Mouse (Mus musculus) B cell, adult (primary cell): Measurements from ENCODE around the gene Vrk3. TPM values are rescaled to one million over a fixed set of nuclear protein-coding genes. Genes with fewer than 3 reads are reported as not detected.

Source experiments
- total RNA-seq: library from RNA; stranded (reverse); gene quantifications from 4 replicates; pipeline ENCODE4 v1.2.4, GENCODE M21; 2023; ENCODE audit not compliant: inconsistent age

The Vrk3 gene
- total RNA-seq = 66.6 to 84.4 TPM (median 73.7 TPM) in 4 replicates

GRCm38 (mm10) chr7:44748101-44749044, at the start of gene Vrk3:
Vrk3 (plus strand) TSS chr7:44748413.

GRCm38 (mm10) chr7:44708574-44708973, 39.6 kb upstream of the Vrk3 start, which contains the start of gene Izumo2:
Izumo2 (plus strand) TSS chr7:44708742.

DNA sequence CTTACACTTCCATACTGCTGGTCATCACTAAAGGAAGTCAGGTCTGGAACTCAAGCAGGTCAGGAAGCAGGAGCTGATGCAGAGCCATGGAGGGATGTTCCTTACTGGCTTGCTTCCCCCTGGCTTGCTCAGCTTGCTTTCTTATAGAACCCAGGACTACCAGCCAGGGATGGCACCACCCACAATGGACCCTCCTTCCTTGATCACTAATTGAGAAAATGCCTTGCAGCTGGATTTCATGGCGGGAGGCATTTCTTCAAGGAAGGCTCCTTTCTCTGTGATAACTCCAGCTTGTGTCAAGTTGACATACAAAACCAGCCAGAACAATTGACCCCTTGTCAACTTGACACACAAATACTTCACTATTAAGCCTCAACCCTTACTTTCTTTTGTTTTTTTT, 2.7 kb downstream of the Vrk3 start, which contains the start of gene Zfp473:
TSS of gene Zfp473 (minus strand) at position 101 of the 400 bp plus-strand sequence.

DNA sequence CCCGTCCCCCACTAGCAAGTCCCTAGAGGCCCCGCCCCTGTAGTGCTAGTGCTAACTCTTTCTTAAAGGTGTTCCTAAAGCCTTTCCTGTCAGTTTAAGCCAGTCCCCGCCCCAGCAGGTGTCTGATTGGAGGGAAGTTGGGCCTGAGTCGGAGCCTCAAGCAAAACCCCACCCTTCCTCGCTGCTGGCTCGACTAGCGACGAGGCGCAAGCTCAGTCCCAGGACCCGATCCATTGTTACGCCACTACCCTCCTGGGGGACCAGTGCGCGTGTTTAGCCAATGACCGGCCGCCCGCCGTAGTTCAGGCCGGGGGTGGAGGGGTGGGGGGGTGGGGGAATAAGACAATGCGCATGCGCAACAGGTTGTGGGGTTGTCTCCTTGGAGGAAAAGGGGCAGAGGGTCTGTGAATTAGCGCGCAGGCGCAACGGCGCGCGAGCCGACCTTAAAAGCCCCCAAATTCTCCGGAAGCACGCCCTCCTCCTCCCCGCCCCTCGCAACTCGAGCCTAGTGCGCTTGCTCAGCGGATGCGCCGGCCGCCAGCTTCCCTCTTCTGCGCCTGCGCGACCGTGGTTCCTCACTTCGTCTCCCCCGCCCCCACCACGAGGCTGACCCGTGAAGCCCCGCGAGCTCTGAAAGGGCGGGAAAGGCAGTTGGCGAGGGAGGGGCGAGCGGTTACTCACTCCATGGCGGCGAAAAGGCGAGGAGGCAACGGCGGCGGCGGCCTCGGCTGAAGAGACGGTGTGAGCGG, 67.7 kb downstream of the Vrk3 start, which contains the start of the genes Nup62 and Il4i1:
TSS of gene Nup62 (plus strand) at position 368 of the 749 bp plus-strand sequence.
TSS of gene Il4i1 (plus strand) at position 667 of the 749 bp plus-strand sequence.

DNA sequence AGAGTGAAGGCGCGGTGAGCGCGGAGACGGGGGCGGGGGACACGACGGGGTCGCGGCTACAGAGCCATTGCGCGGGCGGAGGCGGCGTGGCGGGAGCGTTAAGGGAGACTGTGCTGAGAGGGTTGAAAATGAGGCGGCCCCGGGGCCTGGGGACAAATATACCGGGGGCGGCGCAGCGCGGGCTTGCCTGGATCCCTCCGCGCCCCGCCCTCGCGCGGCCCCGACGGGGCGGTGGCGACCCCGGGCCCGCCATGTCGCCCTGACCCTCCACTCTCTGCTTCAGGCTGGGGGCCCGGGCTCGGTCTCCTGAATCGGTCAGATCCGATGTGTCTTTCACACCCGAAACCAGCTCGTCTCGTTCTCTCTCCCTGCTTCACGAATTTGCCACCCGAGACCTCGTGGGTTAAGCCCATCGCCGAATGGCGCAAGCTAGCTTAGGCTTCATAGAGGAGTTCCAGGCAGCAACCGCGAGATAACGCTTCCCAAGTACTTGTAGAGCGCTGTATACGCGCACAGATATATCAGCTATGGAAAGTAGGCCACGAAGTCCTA, 68.3 kb downstream of the Vrk3 start, which contains the start of gene Atf5:
TSS of gene Atf5 (minus strand) at position 189 of the 552 bp plus-strand sequence.

Other genes starting within 250 kb of the Vrk3 start
- gene Mybpc2, start 223.8 kb upstream of the Vrk3 start, total RNA-seq = 14.9 to 16.7 TPM (median 15.5 TPM) in 4 replicates
- 495 to 541 TPM (median 519 TPM) in 4 replicates for gene Spib, start 216.3 kb upstream of the Vrk3 start, total RNA-seq
- 150 to 170 TPM (median 155 TPM) in 4 replicates for gene Pold1, start 199.6 kb upstream of the Vrk3 start, total RNA-seq
- 363 to 416 TPM (median 382 TPM) in 4 replicates for gene Nr1h2, start 194.5 kb upstream of the Vrk3 start, total RNA-seq
- 665 to 743 TPM (median 692 TPM) in 4 replicates for gene Napsa, start 176.0 kb upstream of the Vrk3 start, total RNA-seq
- 22.7 to 29.6 TPM (median 23.7 TPM) in 4 replicates for gene Kcnc3, start 157.7 kb upstream of the Vrk3 start, total RNA-seq
- not detected in 4 replicates for gene Myh14, start 77.6 kb upstream of the Vrk3 start, total RNA-seq
- not detected in 4 replicates for gene Izumo2, start 39.7 kb upstream of the Vrk3 start, total RNA-seq
- gene Zfp473, start 2.6 kb downstream of the Vrk3 start, total RNA-seq = 2.0 to 3.3 TPM (median 2.6 TPM) in 4 replicates
- gene Nup62, start 67.7 kb downstream of the Vrk3 start, total RNA-seq = 39.5 to 48.7 TPM (median 43.9 TPM) in 4 replicates
- gene Il4i1, start 68.0 kb downstream of the Vrk3 start, total RNA-seq = 121 to 140 TPM (median 133 TPM) in 4 replicates
- 3.8 to 5.1 TPM (median 4.7 TPM) in 4 replicates for gene Atf5, start 68.2 kb downstream of the Vrk3 start, total RNA-seq
- 32.9 to 46.4 TPM (median 36.3 TPM) in 4 replicates for gene Akt1s1, start 100.6 kb downstream of the Vrk3 start, total RNA-seq
- 131 to 155 TPM (median 145 TPM) in 4 replicates for gene Tbc1d17, start 100.7 kb downstream of the Vrk3 start, total RNA-seq
- 63.0 to 75.3 TPM (median 65.8 TPM) in 4 replicates for gene Pnkp, start 108.7 kb downstream of the Vrk3 start, total RNA-seq
- gene Ptov1, start 121.4 kb downstream of the Vrk3 start, total RNA-seq = 12.0 to 16.6 TPM (median 14.8 TPM) in 4 replicates
- gene Med25, start 144.3 kb downstream of the Vrk3 start, total RNA-seq = 61.5 to 68.3 TPM (median 66.0 TPM) in 4 replicates
- 27.8 to 31.0 TPM (median 29.5 TPM) in 4 replicates for gene Fuz, start 147.7 kb downstream of the Vrk3 start, total RNA-seq
- gene Ap2a1, start 181.1 kb downstream of the Vrk3 start, total RNA-seq = 75.4 to 97.5 TPM (median 90.4 TPM) in 4 replicates
- gene Tsks, start 194.8 kb downstream of the Vrk3 start, total RNA-seq = not detected in 4 replicates
- not detected in 4 replicates for gene Cpt1c, start 226.4 kb downstream of the Vrk3 start, total RNA-seq
- 128 to 149 TPM (median 145 TPM) in 4 replicates for gene Prmt1, start 238.2 kb downstream of the Vrk3 start, total RNA-seq
- gene Irf3, start 249.2 kb downstream of the Vrk3 start, total RNA-seq = 166 to 184 TPM (median 173 TPM) in 4 replicates